Mouse (Mus musculus): Measurements from ENCODE around the gene Ttc25. TPM values are rescaled to one million over a fixed set of nuclear protein-coding genes. Genes with fewer than 3 reads are reported as not detected.
A peak's percentile ranks its signal among the peaks of the same experiment; 100 is the strongest.

Ttc25 gene
- 0.17 and 0.33 TPM in 2 replicates for polyA plus RNA-seq (2015; fragmentation: Nextera tagmentation; extraction: Ambion mirVana)

DNA sequence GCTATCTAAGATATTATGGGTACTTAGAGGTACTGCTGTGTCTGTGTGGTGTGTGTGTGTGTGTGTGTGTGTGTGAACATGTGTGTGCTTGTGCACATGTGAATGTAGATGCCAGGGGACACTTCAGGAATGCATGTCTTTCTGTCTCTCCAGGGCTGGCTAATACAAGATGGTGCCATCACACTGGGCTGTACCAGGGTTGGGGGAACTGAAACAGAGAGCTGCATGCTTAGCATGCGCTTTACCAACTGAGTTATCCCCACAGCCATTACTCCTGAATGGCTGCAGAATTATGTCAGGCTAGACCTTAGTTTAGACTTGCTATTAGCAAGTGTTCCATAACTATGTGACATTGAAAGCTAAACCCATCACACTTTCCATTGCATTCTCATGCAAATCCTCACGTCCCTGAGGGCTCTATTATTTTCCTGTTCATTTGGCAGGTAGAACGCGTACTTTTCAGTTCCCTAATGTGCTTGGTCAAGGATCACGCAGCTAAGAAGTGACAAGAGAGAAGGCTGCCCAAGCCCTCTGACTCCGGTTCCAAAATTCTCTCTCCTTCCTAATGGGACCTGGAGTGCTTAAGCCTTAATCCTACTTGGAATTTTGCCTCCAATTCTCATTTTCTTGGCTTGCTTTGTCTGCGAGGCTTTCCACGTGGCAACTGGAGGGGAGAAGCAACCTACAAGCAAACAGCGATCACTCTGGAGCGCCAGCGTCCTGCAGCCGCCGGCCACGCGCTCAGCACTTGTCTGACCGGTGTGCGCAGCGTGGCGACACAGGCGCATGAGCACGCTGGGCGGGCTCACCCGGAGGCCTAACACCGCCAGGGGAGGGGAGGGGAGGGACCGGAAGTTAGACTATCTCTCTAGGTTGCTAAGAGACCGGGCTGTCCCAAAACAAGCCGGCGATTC lies at the start of gene Ttc25:
Ttc25 (plus strand) TSS at position 776 of the 914 bp plus-strand sequence.
- peak; percentile 99 for ATAC-seq (ENCODE audit: low FRiP score, low TSS enrichment)
- Histone ChIP-seq H3K4me3 (ENCODE audit: low read depth, low read length) (peak within 1 kb of the TSS; percentile 43), H3K9me3 (ENCODE audit: control insufficient read depth, low read length) (no peaks in the 10 kb centered on the region), H3K4me1 (replicated peaks; ENCODE audit: control insufficient read depth, insufficient read depth) (no peaks in the 10 kb centered on the region), H3K27me3 (ENCODE audit: control insufficient read depth, insufficient read depth, low read length) (no peaks in the 10 kb centered on the region), H3K4me2 (replicated peaks; ENCODE audit: low read depth) (peak within 1 kb of the TSS; percentile 71), H3K9ac (ENCODE audit: low read length) (peak within 1 kb of the TSS; percentile 55), H3K36me3 (ENCODE audit: control insufficient read depth, insufficient read depth, low read length) (no peaks in the 10 kb centered on the region), H3K27ac (replicated peaks) (peak within 1 kb of the TSS; percentile 65)
- WGBS = 4% methylated on average over 28 of the region's 28 CpGs
- TF ChIP-seq EP300 (optimal IDR thresholded peaks at IDR 0.05) (no peak), CTCF (IDR thresholded peaks at IDR 0.05; ENCODE audit: low read depth) (peak; percentile 51)
- DNase-seq (ENCODE audit: low spot score) = peak; percentile 96

DNA sequence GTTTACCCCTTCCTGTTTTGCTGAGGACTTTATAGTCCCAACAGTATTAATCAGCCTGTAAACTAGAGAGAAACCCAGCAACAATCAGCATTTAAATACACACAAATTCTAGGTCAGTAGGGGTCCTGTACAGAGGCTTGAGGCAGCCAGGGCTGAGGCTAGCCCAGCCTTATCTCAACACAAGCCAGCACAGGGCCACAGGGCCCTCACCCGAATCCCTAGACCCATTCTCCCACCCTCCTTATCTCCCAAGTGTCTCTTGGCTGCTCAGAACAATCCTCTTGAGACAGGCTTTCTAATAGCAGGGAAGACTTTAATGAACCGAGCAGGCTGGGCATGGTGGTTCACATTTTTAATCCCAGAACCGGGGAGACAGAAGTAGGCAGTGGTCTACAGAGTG lies 45.2 kb upstream of the Ttc25 start:
- 81% methylated on average over 3 of the region's 3 CpGs for WGBS
- Histone ChIP-seq H3K27ac (replicated peaks) (no peak overlapping the region), H3K4me1 (replicated peaks; ENCODE audit: control insufficient read depth, insufficient read depth) (no peaks in the 10 kb centered on the region), H3K9ac (ENCODE audit: low read length) (no peak overlapping the region), H3K9me3 (ENCODE audit: control insufficient read depth, low read length) (no peaks in the 10 kb centered on the region), H3K4me2 (replicated peaks; ENCODE audit: low read depth) (no peak overlapping the region), H3K27me3 (ENCODE audit: control insufficient read depth, insufficient read depth, low read length) (no peaks in the 10 kb centered on the region), H3K4me3 (ENCODE audit: low read depth, low read length) (no peak overlapping the region), H3K36me3 (ENCODE audit: control insufficient read depth, insufficient read depth, low read length) (peaks cover 44% of the 10 kb centered on the region)
- TF ChIP-seq EP300 (optimal IDR thresholded peaks at IDR 0.05) (no peak), CTCF (IDR thresholded peaks at IDR 0.05; ENCODE audit: low read depth) (no peak)
- ATAC-seq (ENCODE audit: low FRiP score, low TSS enrichment) (no peak), DNase-seq (ENCODE audit: low spot score) (no peak)

DNA sequence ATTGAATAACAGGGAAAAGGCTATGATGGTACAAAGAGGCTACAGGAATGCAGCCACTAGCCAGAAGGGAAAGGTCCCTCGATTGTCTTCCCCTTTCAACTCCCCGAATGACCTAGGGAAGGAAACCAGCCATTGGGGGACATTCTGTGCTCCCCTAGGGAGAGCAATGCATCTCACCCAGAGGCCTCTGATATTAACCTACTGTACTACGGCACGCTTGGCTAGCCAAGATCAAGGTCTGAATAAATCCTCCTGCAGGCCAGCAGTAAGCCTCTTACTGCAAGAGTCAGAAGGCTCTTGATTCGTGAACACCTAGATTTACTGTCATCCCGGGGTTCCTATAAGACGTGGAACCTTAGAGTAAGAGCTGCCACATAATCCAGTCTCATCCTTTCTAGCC lies 44.8 kb upstream of the Ttc25 start:
- H3K27me3 ChIP-seq (ENCODE audit: control insufficient read depth, insufficient read depth, low read length) = no peaks in the 10 kb centered on the region
- DNase-seq (ENCODE audit: low spot score) = no peak
- TF ChIP-seq EP300 (optimal IDR thresholded peaks at IDR 0.05) (no peak), CTCF (IDR thresholded peaks at IDR 0.05; ENCODE audit: low read depth) (no peak)
- no peak overlapping the region; the same call in 1 of the 2 replicates for H3K9ac ChIP-seq (ENCODE audit: low read length)
- no peaks in the 10 kb centered on the region for H3K4me1 ChIP-seq (replicated peaks; ENCODE audit: control insufficient read depth, insufficient read depth)
- H3K9me3 ChIP-seq (ENCODE audit: control insufficient read depth, low read length) = no peaks in the 10 kb centered on the region
- ATAC-seq (ENCODE audit: low FRiP score, low TSS enrichment) = no peak
- no peak overlapping the region for H3K4me2 ChIP-seq (replicated peaks; ENCODE audit: low read depth)
- peaks cover 47% of the 10 kb centered on the region for H3K36me3 ChIP-seq (ENCODE audit: control insufficient read depth, insufficient read depth, low read length)
- H3K27ac ChIP-seq (replicated peaks) = no peak overlapping the region
- no peak overlapping the region for H3K4me3 ChIP-seq (ENCODE audit: low read depth, low read length)
- WGBS = 87% methylated on average over 7 of the region's 7 CpGs

DNA sequence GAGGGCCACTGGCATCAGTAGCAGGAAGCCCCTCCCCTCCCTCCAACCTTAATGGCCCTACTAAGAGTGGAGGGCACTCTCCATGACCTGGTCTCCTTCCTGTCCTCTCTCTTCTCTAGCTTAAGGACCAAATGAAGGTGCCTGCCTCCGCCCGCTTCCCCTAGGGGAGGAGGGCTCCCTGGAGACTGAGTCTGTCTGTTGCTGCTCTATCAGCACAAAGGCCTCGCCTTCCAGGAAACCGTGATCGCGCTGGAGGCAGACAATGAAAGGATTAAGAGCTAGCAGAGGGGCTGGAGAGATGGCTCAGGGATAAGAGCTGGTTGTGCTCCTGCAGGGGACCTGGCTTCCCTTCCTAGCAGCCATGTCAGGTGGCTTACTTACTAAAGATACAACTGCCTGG lies 44.1 kb upstream of the Ttc25 start:
- TF ChIP-seq EP300 (optimal IDR thresholded peaks at IDR 0.05) (no peak), CTCF (IDR thresholded peaks at IDR 0.05; ENCODE audit: low read depth) (no peak)
- Histone ChIP-seq H3K9ac (ENCODE audit: low read length) (no peak overlapping the region), H3K4me2 (replicated peaks; ENCODE audit: low read depth) (no peak overlapping the region), H3K27ac (replicated peaks) (no peak overlapping the region), H3K9me3 (ENCODE audit: control insufficient read depth, low read length) (no peaks in the 10 kb centered on the region), H3K4me3 (ENCODE audit: low read depth, low read length) (no peak overlapping the region), H3K27me3 (ENCODE audit: control insufficient read depth, insufficient read depth, low read length) (no peaks in the 10 kb centered on the region), H3K4me1 (replicated peaks; ENCODE audit: control insufficient read depth, insufficient read depth) (no peaks in the 10 kb centered on the region), H3K36me3 (ENCODE audit: control insufficient read depth, insufficient read depth, low read length) (peaks cover 47% of the 10 kb centered on the region)
- DNase-seq (ENCODE audit: low spot score) (no peak), ATAC-seq (ENCODE audit: low FRiP score, low TSS enrichment) (no peak)
- 49% methylated on average over 6 of the region's 6 CpGs for WGBS

DNA sequence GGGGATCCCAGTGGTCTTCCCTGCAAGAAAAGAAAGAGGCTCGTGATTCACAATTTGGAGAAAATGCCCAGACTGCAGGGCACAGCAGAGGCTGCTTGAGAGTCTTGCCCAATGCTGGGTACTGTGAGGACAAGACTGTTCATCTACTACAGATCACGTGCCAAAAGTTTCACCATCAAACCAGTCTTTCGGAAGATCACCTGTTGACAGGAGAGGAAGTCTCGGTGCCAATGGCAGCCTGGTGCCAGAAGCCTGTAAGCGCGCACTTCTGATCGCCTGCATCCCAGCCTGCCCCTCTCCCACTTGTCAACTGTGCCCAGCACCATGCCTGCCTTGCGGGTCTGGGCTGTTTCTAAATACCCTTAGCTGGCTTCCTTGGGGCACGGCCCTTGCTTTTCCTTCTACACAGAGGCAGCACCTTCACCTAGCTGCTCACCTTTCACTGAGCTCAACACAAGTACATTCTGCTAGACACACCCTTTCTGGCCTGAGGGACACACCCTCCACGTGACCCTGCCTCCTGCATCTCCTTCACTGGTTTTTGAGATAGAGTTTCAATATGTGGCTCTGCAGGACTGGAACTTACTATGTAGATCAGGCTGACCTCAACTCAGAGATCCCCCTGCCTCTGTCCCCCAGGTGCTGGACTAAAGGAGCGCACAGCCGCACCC lies 40.3 kb upstream of the Ttc25 start:
- Histone ChIP-seq H3K4me2 (replicated peaks; ENCODE audit: low read depth) (no peak overlapping the region), H3K27me3 (ENCODE audit: control insufficient read depth, insufficient read depth, low read length) (no peaks in the 10 kb centered on the region), H3K36me3 (ENCODE audit: control insufficient read depth, insufficient read depth, low read length) (peaks cover 34% of the 10 kb centered on the region), H3K4me3 (ENCODE audit: low read depth, low read length) (no peak overlapping the region), H3K27ac (replicated peaks) (peak overlapping the region; percentile 53), H3K9me3 (ENCODE audit: control insufficient read depth, low read length) (no peaks in the 10 kb centered on the region), H3K4me1 (replicated peaks; ENCODE audit: control insufficient read depth, insufficient read depth) (no peaks in the 10 kb centered on the region), H3K9ac (ENCODE audit: low read length) (no peak overlapping the region)
- ATAC-seq (ENCODE audit: low FRiP score, low TSS enrichment) (peak; percentile 85), DNase-seq (ENCODE audit: low spot score) (peak; percentile 71)
- TF ChIP-seq EP300 (optimal IDR thresholded peaks at IDR 0.05) = no peak
- no peak for TF ChIP-seq CTCF (IDR thresholded peaks at IDR 0.05; ENCODE audit: low read depth)
- 80% methylated on average over 12 of the region's 12 CpGs for WGBS

Measured in stomach, postnatal 0 days (tissue).